Mouse (Mus musculus): ENCODE results near the gene Nsun7. TPM values are rescaled to one million over a fixed set of nuclear protein-coding genes. Genes with fewer than 3 reads are reported as not detected.

Nsun7 gene
- total and polyA plus RNA-seq, 3 experiments, result not detected

GRCm38 (mm10) chr5:66346756-66347155 lies 87.1 kb downstream of the Nsun7 start:
- Histone ChIP-seq H3K4me1 (ENCODE audit: control insufficient read depth in 1 of 2, insufficient read depth in 2 of 2, low read length in 2 of 2) (no peaks in the 10 kb centered on the region), H3K4me3 (ENCODE audit: control insufficient read depth in 1 of 2, insufficient read depth in 1 of 2, low read depth in 2 of 2, low read length in 2 of 2) (no peak overlapping the region), H3K36me3 (ENCODE audit: control insufficient read depth in 1 of 2, insufficient read depth in 2 of 2, low read length in 2 of 2) (no peaks in the 10 kb centered on the region), H3K9me3 (replicated peaks; ENCODE audit: insufficient read depth, low read length) (no peaks in the 10 kb centered on the region), H3K79me2 (ENCODE audit: control insufficient read depth, insufficient read depth, low read length, poor library complexity) (no peaks in the 10 kb centered on the region), H3K9ac (ENCODE audit: control insufficient read depth, low read depth, low read length, poor library complexity, severe bottlenecking) (no peak overlapping the region), H3K27me3 (ENCODE audit: control insufficient read depth in 1 of 2, insufficient read depth in 2 of 2, low read length in 2 of 2) (no peaks in the 10 kb centered on the region), H3K27ac (ENCODE audit: control insufficient read depth, low read depth, low read length) (no peak overlapping the region)
- TF ChIP-seq MEF2A (IDR thresholded peaks at IDR 0.05; ENCODE audit: extremely low read depth, insufficient replicate concordance, low read depth, low read length, poor library complexity, severe bottlenecking) (no peak), MAZ (IDR thresholded peaks at IDR 0.05; ENCODE audit: low read depth, low read length) (no peak), RAD21 (IDR thresholded peaks at IDR 0.05; ENCODE audit: low read depth, low read length) (no peak), JUND (IDR thresholded peaks at IDR 0.05; ENCODE audit: low read depth, low read length) (no peak), USF1 (IDR thresholded peaks at IDR 0.05; ENCODE audit: low read depth, low read length) (no peak), POLR2AphosphoS5 (IDR thresholded peaks at IDR 0.05; ENCODE audit: borderline replicate concordance, low read depth, low read length) (no peak), MYC (IDR thresholded peaks at IDR 0.05; ENCODE audit: low read depth, low read length) (no peak), ZKSCAN1 (IDR thresholded peaks at IDR 0.05; ENCODE audit: low read depth, low read length) (no peak)
- no peak for DNase-seq (ENCODE audit: low read depth, low spot score)

Other genes with a start within 250 kb of the Nsun7 start
- not detected in 2 replicates for gene Rbm47, start 86.8 kb upstream of the Nsun7 start, total RNA-seq (2012; rRNA removed)
- gene Rbm47, start 86.8 kb upstream of the Nsun7 start, polyA plus RNA-seq (2012; ENCODE audit: insufficient read depth in 1 of 2, insufficient read length in 2 of 2, low read depth in 1 of 2, low replicate concordance in 2 of 2, missing spikeins in 1 of 2), result not detected

Measured in MEL (cell line).